Mouse (Mus musculus) C2C12 (cell line): ENCODE measurements around the gene Cnst. TPM values are rescaled to one million over a fixed set of nuclear protein-coding genes. Genes with fewer than 3 reads are reported as not detected.

Experiments
- H3K27me3 ChIP-seq: one replicate; pipeline ENCODE4 v1.6.1; 2011; ENCODE audit not compliant: control insufficient read depth, insufficient read depth, insufficient read length
- H3K36me3 ChIP-seq: one replicate; pipeline ENCODE4 v1.6.1; 2011; ENCODE audit not compliant: control insufficient read depth, insufficient read depth
- H3K4me3 ChIP-seq: one replicate; pipeline ENCODE4 v1.5.1; 2011; ENCODE audit warnings: mild to moderate bottlenecking, control low read depth; ENCODE audit not compliant: poor library complexity, insufficient read depth, severe bottlenecking
- H3K79me2 ChIP-seq: one replicate; pipeline ENCODE4 v1.6.1; 2011; ENCODE audit not compliant: control insufficient read depth, insufficient read depth
- H3K79me3 ChIP-seq: one replicate; pipeline ENCODE4 v1.6.1; 2011; ENCODE audit warnings: low read depth, control low read depth
- H3ac ChIP-seq: one replicate; pipeline ENCODE3; 2011; ENCODE audit warnings: low read depth; ENCODE audit not compliant: control insufficient read depth, insufficient read length
- CEBPB ChIP-seq: IDR thresholded peaks from one replicate; pipeline ENCODE4 v1.6.1; 2011; ENCODE audit warnings: low read depth, mild to moderate bottlenecking, control low read depth, moderate library complexity
- CTCF ChIP-seq: IDR thresholded peaks from one replicate; pipeline ENCODE4 v1.5.1; 2011; ENCODE audit not compliant: control insufficient read depth, insufficient read depth, insufficient read length
- FOSL1 ChIP-seq: IDR thresholded peaks from one replicate; pipeline ENCODE4 v1.8.0; 2011; ENCODE audit warnings: mild to moderate bottlenecking, low read length; ENCODE audit not compliant: poor library complexity, insufficient read depth, severe bottlenecking
- MAX ChIP-seq: IDR thresholded peaks from one replicate; pipeline ENCODE4 v1.6.1; 2011; ENCODE audit warnings: mild to moderate bottlenecking, control low read depth
- MYOD1 ChIP-seq: IDR thresholded peaks from one replicate; pipeline ENCODE4 v1.6.1; 2011; ENCODE audit warnings: low read depth; ENCODE audit not compliant: control insufficient read depth, insufficient read length
- MYOG ChIP-seq: IDR thresholded peaks from one replicate; pipeline ENCODE4 v1.6.1; 2011; ENCODE audit not compliant: control insufficient read depth, insufficient read length; ENCODE audit errors: extremely low read depth
- USF1 ChIP-seq: IDR thresholded peaks from one replicate; pipeline ENCODE4 v1.6.1; 2011; ENCODE audit warnings: low read depth, mild to moderate bottlenecking, control low read depth, moderate library complexity
- polyA plus RNA-seq: library from polyadenylated mRNA; unstranded; fragments of >200 nt; fragmentation: generic; extraction: Trizol; gene quantifications from one replicate; pipeline ENCODE4 v1.2.1, GENCODE M21; 2012; ENCODE audit warnings: missing spikeins

Cnst gene
- polyA plus RNA-seq, 1 experiment: 7.7 TPM

DNA sequence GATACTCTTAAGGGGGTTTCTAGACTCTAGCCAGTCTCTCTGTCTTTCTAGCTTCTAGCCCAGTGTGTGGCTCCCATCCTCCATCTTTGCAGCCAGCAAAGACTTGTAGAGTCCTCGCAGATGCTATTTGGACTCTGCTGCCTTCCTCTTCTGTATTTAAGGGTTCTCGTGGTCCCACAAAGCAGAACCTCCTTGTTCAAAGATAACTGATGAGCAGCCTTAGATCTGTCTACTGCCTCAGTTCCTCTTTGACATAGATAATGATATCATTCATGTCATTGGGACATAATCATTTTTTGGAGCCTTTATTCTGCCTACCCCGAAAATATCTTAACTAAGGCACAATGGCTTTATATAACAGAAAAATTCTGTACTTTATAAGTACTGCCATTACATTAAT lies 36.9 kb downstream of the Cnst start:
- Histone ChIP-seq H3K4me3 (no peak overlapping the region), H3K79me3 (no peaks in the 10 kb centered on the region), H3K27me3 (no peaks in the 10 kb centered on the region), H3K79me2 (no peaks in the 10 kb centered on the region), H3K36me3 (no peaks in the 10 kb centered on the region), H3ac (no peak overlapping the region)
- TF ChIP-seq MYOG: no peak
- TF ChIP-seq FOSL1: no peak

- Histone ChIP-seq H3K79me3 (no peaks in the 10 kb centered on the region), H3K27me3 (no peaks in the 10 kb centered on the region), H3K36me3 (no peaks in the 10 kb centered on the region), H3K4me3 (no peak overlapping the region), H3K79me2 (no peaks in the 10 kb centered on the region), H3ac (no peak overlapping the region)
- TF ChIP-seq MYOD1: no peak
- TF ChIP-seq CEBPB: no peak
- no peak for TF ChIP-seq USF1
- no peak for TF ChIP-seq MYOG
- no peak for TF ChIP-seq MAX
- TF ChIP-seq CTCF: no peak
These were observed 38.0 kb downstream of the Cnst start for GRCm38 (mm10) chr1:179584220-179584619.

- Histone ChIP-seq H3K79me2 (no peaks in the 10 kb centered on the region), H3K27me3 (no peaks in the 10 kb centered on the region), H3K4me3 (no peak overlapping the region), H3K79me3 (no peaks in the 10 kb centered on the region), H3ac (no peak overlapping the region), H3K36me3 (no peaks in the 10 kb centered on the region)
- TF ChIP-seq MYOG: no peak
- TF ChIP-seq MAX: no peak
- TF ChIP-seq CTCF: no peak
- no peak for TF ChIP-seq FOSL1
These were observed 39.5 kb downstream of the Cnst start for GRCm38 (mm10) chr1:179585646-179586045.

- TF ChIP-seq FOSL1 (no peak), MAX (no peak), MYOG (no peak), USF1 (no peak), CEBPB (no peak)
- H3K4me3 ChIP-seq: no peak overlapping the region
- H3ac ChIP-seq: no peak overlapping the region
- H3K27me3 ChIP-seq: no peaks in the 10 kb centered on the region
- no peaks in the 10 kb centered on the region for H3K79me2 ChIP-seq
- H3K79me3 ChIP-seq: no peaks in the 10 kb centered on the region
- H3K36me3 ChIP-seq: no peaks in the 10 kb centered on the region
These were observed 40.4 kb downstream of the Cnst start for GRCm38 (mm10) chr1:179586430-179587095.

GRCm38 (mm10) chr1:179588230-179588629 lies 42.1 kb downstream of the Cnst start:
- H3K4me3 ChIP-seq: no peak overlapping the region
- H3K27me3 ChIP-seq: no peaks in the 10 kb centered on the region
- H3K79me3 ChIP-seq: no peaks in the 10 kb centered on the region
- no peaks in the 10 kb centered on the region for H3K79me2 ChIP-seq
- no peaks in the 10 kb centered on the region for H3K36me3 ChIP-seq
- TF ChIP-seq MYOG (no peak), MAX (no peak), FOSL1 (no peak), CTCF (no peak), USF1 (no peak), CEBPB (no peak)
- H3ac ChIP-seq: no peak overlapping the region

DNA sequence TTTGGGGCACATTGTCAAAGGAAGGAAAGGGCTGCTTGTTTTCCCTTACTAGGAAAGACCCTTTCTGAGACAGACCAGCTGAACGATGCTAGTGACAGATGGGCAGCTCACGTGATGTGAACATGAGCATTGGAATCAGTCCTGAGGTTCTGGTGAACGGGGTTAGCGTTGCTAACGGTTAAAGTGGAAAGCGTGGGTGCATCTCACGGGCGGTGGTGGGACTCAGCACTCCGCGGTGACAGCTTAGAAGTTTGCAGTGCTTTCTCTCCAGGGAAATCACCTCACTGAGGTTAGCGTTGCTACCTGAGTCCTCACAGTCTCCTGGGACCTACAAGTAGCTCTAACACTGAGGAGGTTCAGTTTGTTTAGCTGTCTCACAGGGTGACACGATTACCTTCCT lies 45.5 kb downstream of the Cnst start:
- no peaks in the 10 kb centered on the region for H3K27me3 ChIP-seq
- H3ac ChIP-seq: no peak overlapping the region
- no peaks in the 10 kb centered on the region for H3K36me3 ChIP-seq
- H3K79me2 ChIP-seq: no peaks in the 10 kb centered on the region
- H3K4me3 ChIP-seq: no peak overlapping the region
- no peaks in the 10 kb centered on the region for H3K79me3 ChIP-seq
- TF ChIP-seq USF1 (no peak), MYOG (no peak), FOSL1 (no peak), CEBPB (no peak), CTCF (no peak), MYOD1 (no peak), MAX (no peak)
